Mouse (Mus musculus) T-cell, adult 2 months (primary cell): ENCODE results near the gene Cnnm2.
A peak's percentile ranks its signal among the peaks of the same experiment; 100 is the strongest.

Experiments
- DNase-seq: peaks from one replicate; pipeline ENCODE4 v3.0.0; 2022; ENCODE audit warnings: low spot score

The Cnnm2 gene

DNA sequence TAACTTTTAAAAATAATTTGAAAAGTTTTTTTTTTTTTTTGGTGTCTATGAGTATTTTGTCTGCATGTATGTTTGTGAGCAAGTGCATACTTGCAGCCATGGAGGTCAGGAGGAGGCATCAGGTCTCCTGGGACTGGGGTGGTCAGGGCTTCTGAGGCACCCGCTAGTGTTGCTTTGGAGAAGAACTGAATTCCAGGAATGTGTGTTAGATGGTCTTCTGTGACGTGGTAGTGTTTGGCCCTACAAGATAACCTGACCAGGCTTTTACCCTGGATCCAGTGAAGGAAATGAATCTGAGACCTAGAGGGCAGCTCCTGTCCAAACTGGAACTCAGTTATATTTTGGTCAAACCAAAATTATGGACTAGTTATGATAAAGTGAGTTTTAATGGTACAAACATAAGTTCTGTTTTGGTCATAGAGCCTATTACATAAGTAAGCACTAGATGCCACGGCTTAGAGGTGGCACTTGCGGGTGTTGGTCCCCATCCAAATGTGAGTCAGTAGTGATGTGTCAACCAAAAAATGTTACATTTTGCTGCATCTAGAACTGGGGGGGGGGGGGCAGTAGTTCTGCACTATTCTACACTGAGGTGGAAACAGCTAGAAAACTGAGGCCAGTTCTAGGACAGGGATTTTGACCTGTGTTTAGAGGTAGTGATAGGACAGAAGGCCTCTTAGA is 38.6 kb downstream of the Cnnm2 start:
- no peak for DNase-seq

DNA sequence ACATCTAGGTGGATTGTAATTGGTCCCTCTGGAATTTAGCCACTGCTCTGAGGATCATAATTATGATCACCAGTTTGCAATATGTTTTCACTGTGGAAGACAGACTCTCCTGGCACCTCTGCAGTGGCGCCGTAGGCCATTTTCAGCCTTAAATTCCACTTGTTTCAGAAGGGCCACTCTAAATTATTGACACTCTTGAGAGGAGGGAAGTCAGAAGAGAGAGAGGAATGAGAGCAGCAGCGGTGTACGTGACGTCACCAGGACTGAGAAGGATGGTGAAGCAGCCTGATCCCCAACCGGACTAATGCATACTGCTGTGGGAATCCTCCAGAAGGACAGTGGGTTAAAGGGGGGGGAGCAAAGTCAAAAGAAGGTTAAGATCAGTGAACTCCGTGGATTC is 40.1 kb downstream of the Cnnm2 start:
- no peak for DNase-seq

DNA sequence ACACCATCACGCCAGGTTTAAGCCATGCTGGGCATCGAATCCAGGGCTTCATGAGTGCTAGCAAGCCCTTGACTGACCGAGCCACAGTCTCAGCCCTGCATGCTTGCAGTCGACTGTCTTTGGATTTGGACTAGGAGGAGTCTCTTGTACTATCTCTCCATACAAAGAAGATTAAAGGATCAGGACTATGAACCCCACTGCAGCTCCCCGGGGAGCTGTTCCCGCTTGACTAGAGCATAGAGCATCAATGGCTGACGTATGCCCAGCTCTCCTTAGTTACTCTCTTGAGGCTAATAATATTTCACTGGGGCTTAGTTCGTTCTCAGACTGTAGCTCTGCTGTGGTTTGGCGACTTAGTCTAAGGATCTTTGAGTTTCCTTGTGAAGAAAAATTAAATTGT is 40.9 kb downstream of the Cnnm2 start:
- DNase-seq: no peak

DNA sequence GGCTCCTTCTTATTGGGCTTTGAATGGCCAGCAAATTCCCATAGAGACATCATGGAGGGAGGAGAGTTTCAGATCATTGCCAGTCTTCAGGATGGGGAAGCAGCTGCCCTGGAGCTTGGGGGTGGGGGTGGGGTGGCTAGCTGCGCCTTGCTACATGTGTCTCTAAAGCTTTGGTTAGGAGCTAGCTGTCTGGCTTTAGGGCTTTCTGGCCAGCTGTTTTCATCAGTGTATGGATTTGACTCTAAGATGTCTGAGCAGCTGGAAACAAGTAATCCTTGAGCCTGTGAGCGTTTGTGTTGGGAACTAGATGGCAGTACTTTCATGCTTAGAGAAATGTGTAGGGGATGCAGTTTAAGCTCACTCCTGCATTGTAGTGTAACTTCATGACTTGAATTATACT is 42.3 kb downstream of the Cnnm2 start:
- DNase-seq: no peak

DNA sequence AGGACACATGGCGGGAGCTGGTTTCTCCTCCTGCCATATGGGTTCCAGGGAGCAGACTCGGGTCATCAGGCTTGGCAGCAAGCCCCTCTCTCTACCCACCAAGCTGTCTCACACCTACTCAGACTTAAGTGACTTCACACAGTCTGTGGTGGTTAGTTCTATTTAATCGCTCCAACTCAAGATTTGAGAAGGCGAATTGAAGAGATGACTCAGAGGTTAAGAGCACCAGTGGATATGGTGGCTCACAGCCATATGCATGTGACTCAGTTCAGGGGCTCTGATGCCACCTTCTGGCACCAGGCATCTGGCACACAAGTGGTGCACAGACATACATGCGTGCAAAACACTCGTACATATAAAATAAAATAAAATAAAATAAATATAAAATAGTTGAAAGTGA is 43.4 kb downstream of the Cnnm2 start:
- DNase-seq: no peak

DNA sequence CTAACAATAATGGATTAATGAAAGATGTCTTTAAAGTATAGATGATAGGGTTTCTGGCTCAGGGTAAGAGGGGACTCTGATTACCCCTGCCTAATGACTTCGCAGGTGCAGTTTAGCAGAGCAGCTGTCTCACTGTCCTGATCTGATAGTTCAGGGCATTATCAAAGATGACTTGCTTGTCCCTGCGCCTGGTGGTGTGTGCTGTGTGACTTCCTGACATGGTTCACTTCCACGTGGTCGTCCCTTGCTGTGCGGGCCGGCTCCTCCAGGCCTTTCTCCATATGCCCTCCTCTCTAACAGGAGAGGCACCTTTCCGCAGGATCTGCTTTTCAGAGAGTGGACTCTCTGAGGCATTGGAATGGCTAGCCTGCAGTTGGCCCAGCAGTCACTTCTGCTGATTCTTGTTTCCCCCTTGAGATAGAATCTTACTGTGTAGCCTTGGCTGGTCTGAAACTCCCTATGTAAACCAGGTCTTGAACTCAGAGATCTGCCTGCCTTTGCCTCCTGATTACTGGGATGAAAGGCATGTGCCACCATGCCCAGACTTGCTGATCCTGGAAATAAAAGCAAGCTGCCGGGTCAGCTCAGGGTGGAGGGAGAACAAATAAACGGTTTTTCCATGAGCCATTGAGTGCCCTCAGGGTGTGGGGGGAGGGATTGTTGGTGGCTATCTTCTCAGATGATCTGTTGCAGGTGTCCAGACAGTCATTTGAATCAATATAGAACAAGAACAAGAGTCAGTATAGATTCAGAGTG is 44.7 kb downstream of the Cnnm2 start:
- no peak for DNase-seq

DNA sequence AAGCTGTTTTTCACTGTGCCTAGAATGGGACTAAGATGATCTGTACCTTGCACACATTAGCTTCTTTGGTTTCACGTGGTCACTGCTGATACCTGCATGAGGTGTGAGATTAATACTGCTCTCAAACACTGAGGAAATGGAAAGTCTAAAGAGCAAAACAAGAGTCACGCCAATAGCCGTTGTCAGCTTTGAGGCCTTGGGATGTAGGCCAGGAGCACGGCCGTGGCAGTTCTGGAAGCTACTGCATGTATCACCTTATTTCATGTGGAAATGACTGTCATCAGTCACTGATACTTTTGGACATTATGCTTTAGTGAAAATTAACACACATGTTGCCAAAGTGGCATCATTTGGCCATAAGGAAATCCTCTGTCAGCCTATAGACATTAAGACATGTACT is 46.9 kb downstream of the Cnnm2 start:
- no peak for DNase-seq

DNA sequence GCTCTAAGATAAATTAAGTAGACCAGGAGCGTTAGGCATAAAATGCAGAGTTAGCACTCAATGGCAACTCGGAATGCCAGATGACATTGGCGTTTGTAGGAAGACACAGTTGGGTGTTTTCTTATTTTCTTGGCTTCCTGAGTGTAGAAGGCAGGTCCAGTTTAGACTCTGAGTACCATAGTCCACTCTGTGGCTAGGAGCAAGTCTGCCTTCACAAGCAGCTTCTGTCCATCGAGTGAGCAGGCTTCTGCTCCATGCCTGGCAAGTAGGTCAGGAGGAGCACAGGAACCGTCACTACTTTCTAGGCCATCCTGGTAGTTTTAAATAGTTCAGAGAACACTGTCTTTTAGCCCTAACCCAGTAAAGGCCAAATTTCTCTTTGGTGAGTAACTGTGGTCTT is 47.6 kb downstream of the Cnnm2 start:
- DNase-seq: no peak

DNA sequence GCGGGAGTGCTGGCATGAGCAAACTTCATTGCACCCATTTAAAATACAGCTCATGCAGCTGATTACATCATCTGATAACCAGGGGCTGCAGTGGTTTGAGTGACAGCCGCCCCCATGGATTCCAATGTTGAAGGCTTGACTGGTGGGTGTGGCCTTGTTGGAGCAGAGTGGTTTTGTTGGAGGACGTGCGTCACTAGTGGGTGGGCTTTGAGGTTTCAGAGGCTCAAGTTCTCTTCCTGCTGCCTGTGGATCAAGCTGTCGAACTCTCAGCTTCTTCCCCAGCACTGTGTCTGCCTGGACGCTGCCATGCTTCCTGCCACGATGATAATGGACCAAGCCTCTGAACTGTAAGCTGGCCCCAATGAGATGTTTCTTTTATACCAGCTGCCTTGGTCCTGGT is 57.9 kb downstream of the Cnnm2 start:
- DNase-seq: peak; percentile 27

DNA sequence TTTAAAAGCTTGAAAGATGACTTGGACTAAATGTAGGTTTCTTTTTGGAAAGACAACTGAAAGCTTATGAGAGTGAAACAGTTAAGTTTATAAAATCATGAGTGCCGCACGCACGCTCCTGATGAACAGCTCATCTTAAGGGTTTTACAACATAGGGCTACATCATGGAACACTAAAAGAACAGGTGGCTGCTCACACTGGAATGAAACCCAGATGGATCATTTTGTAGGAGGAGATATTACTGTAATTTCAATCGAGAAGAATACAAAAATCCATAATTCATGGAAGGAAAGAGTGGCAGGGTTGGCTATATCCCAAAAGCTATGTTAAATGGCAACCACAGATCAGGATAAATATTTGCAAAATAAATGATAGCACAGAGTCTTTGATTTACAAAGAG is 61.1 kb downstream of the Cnnm2 start:
- no peak for DNase-seq

DNA sequence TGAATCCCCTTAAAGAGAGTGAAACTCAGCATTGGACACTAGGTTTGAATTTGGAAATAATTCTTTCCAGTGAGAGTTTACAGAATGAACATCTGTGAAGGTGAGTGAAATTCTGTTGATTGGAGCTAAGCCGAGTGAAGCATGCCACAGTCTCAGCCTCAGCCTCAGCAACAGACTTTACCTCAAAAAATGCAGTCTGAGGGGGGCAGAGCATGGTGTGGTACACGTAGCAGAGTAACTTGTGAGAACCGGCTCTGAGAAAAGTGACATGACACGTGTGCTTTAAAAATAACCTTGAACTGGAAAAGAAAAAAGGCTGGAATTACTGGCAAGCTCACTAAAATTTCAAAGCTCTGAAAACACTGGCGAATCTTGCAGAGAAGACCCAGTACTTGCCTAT is 62.4 kb downstream of the Cnnm2 start:
- DNase-seq: no peak

DNA sequence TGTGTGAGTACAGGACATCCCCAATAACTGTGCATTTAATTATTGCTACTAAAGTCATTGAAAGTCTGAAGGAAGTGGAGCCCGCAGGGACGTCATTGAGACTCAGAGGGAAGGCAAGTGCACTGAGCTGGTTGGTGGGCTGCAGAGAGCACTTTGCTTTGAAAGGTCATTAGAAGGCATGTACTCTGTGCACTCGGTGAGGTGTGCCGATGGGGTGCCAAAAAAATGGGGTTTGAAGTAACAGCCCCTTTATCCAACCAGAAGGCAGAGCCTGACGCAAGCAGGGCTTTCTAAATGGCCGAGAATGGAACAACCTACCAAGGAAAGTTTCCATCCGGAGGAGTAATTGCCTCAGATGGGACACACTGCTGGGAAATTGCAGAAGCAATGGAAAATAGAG is 63.5 kb downstream of the Cnnm2 start:
- DNase-seq: no peak

DNA sequence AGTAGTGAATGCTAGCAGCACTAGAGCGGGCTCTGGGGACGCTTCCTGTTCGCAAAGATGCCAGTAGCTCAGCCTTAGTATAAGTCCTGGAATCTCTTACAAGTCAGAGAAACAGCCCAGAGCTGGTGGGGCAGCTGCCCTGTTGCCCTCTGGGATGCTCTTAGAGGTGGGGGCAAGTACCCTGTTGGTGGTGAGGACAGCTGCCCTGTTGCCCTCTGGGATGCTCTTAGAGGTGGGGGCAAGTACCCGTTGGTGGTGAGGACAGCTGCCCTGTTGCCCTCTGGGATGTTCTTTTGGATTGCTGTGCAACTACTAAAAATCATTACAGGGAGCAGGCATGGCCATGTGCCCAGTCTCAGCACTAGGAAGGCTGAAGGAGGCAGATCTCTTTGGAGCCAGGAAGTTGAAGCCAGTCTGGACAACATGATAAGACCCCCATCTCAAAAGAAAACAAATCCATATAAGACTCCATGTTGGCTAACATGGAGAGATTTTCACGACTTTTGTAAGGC is 66.3 kb downstream of the Cnnm2 start:
- no peak for DNase-seq

DNA sequence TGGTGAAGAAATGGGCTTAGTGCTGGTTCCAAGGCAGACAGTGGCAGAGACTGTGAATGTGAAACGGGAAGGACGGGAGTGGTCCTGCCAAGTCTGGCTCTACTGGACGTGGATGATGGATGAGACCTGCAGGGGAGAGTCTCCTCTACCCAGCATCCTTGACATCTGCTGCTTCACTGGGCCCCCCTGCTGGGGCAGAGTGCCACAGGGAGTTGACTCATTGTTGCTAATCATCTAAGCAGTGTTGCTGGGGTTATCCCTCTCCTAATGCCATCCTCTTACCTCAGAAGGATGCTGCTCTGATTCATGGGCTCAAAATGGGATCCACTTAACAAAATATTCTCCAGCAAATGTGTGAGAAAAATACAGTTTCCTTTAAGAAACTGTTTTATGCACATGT is 67.6 kb downstream of the Cnnm2 start:
- DNase-seq: no peak

DNA sequence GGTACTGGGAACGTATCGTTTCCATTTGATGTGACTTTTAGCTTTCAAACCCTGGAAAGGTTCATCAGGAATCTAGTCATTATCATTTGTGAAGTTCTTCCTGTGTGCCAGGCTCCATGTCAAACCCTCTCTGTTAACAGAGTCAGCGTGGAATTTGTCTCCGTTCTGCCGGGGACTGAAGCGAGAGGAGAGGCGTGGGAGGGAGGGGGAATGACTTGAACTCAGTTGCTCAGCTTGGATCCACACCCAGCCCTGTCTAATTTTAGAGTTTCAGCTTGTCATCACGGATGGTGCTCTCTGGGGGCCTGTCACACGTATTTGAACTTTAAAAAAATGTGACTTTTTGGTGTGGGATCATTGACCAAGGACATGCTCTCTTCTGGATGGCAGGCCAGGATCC is 70.0 kb downstream of the Cnnm2 start:
- no peak for DNase-seq

DNA sequence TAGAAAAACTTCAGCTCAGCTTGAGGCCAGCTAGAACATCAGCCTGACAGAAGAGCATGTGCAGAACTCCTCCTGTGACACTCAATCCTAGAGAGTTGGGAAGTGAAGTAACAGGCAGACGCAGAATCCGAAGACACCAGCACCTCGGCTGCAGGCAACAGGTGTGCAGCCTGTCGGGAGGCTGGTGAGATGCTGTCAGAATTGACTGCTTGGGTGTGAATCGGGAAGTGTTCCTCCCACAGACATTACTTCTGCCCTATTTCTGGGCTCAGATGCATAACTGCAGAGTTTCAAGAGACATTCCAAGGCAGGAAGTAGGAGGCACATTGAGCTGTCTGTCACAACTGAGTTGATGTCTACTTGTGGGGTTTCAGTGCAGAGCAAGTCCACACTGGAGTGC is 72.9 kb downstream of the Cnnm2 start:
- DNase-seq: no peak

DNA sequence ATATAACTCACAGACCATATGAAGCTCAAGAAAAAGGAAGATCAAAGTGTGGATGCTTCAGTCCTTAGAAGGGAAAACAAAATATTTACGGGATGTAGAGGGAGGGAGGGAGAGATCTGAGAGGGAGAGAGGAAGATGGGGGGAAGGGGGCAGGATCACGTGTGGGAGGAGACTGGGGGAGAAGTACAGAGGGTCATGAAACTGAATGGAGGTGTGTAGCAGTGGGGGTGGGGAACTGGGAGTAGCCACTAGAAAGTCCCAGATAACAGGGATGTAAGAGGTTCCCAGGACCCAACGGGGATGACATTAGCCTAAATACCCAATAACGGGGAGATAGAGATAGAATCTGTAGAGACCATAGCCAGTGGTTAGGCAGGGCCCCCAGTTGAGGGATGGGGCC is 73.9 kb downstream of the Cnnm2 start:
- DNase-seq: no peak

DNA sequence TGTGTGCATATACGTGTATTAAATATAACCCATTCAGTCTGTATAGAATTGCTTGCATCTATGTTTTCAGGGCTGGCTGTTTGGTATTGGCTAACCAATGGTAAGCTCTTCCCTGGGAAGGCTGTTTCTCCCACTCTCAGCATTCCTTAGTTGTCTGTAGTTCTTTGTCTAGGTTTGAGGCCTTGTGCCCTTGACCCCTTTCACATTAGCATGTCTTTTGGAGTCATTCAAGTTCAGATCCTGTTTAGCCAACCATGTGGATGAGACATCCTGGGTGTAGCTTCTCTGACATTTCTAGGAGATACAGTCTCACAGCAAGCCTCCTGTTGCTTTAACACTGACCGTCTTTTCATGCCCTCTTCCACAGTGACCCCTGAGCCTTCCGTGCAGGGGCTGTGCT is 74.7 kb downstream of the Cnnm2 start:
- no peak for DNase-seq

DNA sequence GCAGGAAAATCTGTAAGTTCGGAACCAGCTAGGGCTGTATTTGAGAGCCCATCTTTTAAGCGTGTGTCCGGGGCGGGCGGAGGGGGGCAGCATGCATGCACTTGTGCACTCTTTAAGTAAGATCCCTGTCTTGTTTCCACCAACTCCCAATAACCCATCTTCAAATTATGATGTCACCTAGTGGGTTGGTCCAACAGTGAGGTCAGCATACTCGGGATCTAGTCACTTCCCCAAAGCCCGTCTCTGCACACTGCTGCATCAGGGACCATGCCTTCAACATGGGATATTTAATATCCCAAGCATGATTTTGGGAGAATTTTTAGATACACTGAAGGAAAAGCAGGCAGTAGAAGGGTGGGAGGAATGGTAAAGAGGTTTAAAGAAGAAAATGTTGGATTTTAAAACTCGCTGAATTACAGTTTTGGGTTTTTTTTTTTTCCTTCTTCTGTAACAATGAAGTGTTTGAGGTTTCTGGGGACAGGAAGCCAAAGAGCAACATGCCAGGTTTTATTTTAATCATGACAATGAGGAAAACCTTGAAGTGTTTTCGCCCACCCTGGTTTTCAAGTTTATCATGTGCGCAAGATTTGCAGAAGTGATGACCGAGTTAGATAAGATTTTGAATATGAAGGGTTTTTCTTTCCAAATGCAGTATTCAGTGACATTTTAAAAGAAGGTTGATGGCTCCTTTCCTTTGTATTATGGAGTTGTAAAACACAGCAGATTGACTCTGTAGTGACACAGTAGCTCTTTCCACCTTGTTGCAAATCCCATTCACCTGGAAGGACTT is 76.1 kb downstream of the Cnnm2 start:
- no peak for DNase-seq

DNA sequence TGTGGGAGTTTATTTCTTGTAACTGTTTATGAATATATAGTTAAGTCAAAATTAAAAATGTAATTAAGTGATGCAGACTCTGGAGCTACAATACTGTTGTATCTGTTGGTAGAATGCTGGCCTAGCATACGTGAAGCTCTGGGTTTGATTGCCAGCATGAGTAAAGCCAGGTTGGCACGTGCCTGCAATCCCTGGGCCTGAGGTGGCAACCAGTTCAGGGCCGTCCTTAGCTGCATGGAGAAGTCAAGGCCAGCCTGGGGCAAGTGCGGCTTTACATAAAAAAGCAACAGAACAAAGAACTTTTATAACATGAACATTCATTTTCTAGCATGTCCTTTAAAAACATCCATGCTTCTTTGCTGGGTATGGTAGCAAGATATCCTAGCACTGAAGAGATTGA is 79.6 kb downstream of the Cnnm2 start:
- no peak for DNase-seq

DNA sequence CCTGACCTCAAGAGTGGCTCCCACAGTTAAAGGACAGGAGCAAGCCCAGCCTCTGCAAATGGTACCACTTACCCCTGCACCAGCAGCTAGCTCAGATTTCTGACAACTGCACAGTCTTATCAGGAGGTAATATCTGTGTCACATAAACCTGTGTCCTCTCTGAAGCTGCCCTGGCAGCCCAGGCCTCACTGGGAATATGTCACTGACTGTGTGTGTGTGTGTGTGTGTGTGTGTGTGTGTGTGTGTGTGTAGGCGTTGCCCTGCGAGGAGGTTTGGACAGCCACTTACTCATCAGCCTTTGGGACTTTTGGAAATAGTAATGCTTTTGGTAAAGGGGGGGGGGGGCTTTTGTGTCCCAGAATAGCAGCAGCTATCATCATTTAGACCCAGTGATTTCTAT is 81.6 kb downstream of the Cnnm2 start:
- DNase-seq: no peak

DNA sequence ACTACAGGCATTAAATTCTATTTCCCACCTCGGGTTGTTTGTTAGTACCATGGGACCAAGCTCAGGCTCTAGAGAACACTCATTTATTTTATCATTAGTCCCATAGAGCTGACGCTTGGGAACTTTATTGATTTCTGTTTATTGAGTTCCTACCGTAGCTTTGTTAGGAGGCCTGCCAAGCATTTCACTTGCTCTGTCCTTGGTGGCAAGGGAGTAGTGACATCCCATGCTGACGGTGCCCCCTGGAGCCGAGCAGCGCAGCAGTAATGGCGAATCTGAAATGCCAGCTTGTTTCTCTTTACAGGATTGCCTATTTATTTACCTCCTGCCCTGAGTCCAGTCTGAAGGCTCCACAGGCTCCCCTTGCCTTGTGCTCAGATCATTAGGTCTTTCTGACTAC is 84.7 kb downstream of the Cnnm2 start:
- DNase-seq: no peak

DNA sequence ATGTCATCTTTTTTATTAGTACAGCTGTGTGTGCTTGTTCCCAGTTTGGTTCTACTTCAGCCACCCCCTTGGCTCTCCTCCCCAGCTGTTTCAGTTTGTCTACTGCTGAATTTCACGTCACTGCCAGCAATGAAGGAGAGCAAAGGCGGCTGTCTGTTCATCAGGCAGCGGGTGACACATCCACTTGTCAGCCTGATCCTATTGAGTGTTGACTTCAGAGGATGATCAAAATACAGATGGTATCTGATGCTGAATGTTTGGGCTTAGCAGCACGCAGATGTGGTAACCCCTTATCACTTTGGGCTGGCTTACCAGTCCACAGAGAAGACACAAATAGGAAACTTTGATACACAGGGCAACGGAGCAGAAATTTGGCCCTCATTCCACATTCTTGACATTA is 85.1 kb downstream of the Cnnm2 start:
- no peak for DNase-seq
